Mouse (Mus musculus) G1E (cell line): ENCODE measurements around the gene Mllt3.

Source experiments
- CTCF ChIP-seq: IDR thresholded peaks from 2 replicates; pipeline ENCODE4 v1.5.1; 2012; ENCODE audit warnings: low read depth, low read length, inconsistent platforms, mixed read lengths
- GATA1 ChIP-seq: IDR thresholded peaks from 2 replicates; pipeline ENCODE4 v1.6.1; 2012; ENCODE audit warnings: borderline replicate concordance, low read length, inconsistent platforms, mixed read lengths
- POLR2AphosphoS5 ChIP-seq: IDR thresholded peaks from 2 replicates; pipeline ENCODE4 v1.6.1; 2012; ENCODE audit warnings: low read depth, low read length, inconsistent platforms; ENCODE audit not compliant: insufficient replicate concordance
- TAL1 ChIP-seq: conservative IDR thresholded peaks from 2 replicates; pipeline ENCODE4 v1.6.1; 2012; ENCODE audit warnings: low read depth, low read length, inconsistent platforms, mixed read lengths

- TF ChIP-seq CTCF (no peak), POLR2AphosphoS5 (no peak), GATA1 (no peak), TAL1 (no peak)
These were observed 41.5 kb downstream of the Mllt3 start for GRCm38 (mm10) chr4:87991710-87992109.
